Mouse (Mus musculus) myocyte (in vitro differentiated cells): Measurements from ENCODE around the gene H13.

Experiments
- E2F4 ChIP-seq: IDR thresholded peaks from one replicate; pipeline ENCODE4 v1.6.1; 2011; ENCODE audit warnings: mild to moderate bottlenecking, control low read depth, moderate library complexity; ENCODE audit not compliant: insufficient read depth
- POLR2A ChIP-seq: IDR thresholded peaks from one replicate; pipeline ENCODE4 v1.6.1; 2011; ENCODE audit warnings: low read depth, mild to moderate bottlenecking, control low read depth, moderate library complexity; ENCODE audit not compliant: insufficient read length
- USF1 ChIP-seq: IDR thresholded peaks from one replicate; pipeline ENCODE4 v1.6.1; 2011; ENCODE audit warnings: low read depth, mild to moderate bottlenecking, control low read depth, moderate library complexity

- TF ChIP-seq USF1 (no peak), E2F4 (no peak), POLR2A (no peak)
Measured at GRCm38 (mm10) chr2:152652901-152653620, 16.2 kb upstream of the H13 start.
